Comparison of ENCODE assay signal across 29 mouse cellular contexts in genomic region chr3:58719461-58720230, GRCm38 (mm10). TPM values are rescaled to one million over a fixed set of nuclear protein-coding genes. Genes with fewer than 3 reads are reported as not detected.
DNase-seq lines count a peak whose midpoint lies in the region; ATAC-seq lines count a peak whose summit lies in the region.
"Had no signal": no experiment of that assay in that cellular context is flagged by ENCODE, and none has a peak within 500 bp of the region (broad histone marks: within the 10 kb centered on the region; RNA-seq: fewer than 3 reads in every experiment).

No protein-coding gene starts in this region.

- H3K4me3 ChIP-seq in hindbrain, embryonic 13.5 days, result no peak overlapping the region
- H3K4me3 ChIP-seq: embryonic facial prominence, embryonic 10.5 days; embryonic facial prominence, embryonic 15.5 days; forebrain, embryonic 13.5 days; heart, adult 2 months; heart, embryonic 12.5 days; hindbrain, embryonic 15.5 days; kidney, embryonic 15.5 days; limb, embryonic 10.5 days; limb, embryonic 15.5 days; neural tube, embryonic 12.5 days had no signal

- no peak overlapping the region for H3K9ac ChIP-seq in hindbrain, embryonic 13.5 days
- H3K9ac ChIP-seq: embryonic facial prominence, embryonic 15.5 days; forebrain, embryonic 13.5 days; heart, embryonic 12.5 days; hindbrain, embryonic 15.5 days; kidney, embryonic 15.5 days; limb, embryonic 15.5 days; liver, embryonic 14.5 days; lung, embryonic 14.5 days; neural tube, embryonic 12.5 days had no signal

- H3K27me3 ChIP-seq in hindbrain, embryonic 13.5 days, result no peaks in the 10 kb centered on the region
- H3K27me3 ChIP-seq: embryonic facial prominence, embryonic 15.5 days; forebrain, embryonic 13.5 days; heart, embryonic 12.5 days; hindbrain, embryonic 15.5 days; kidney, embryonic 15.5 days; limb, embryonic 15.5 days; neural tube, embryonic 12.5 days had no signal

- peak; percentile 64; the same call in 1 of the 2 replicates for ATAC-seq in frontal cortex, adult (ENCODE audit: low TSS enrichment)
- ATAC-seq in hindbrain, embryonic 13.5 days (ENCODE audit: low FRiP score), result no peak
- ATAC-seq: CD4-positive, CD25-positive, alpha-beta regulatory T cell, adult 4 months; forebrain, embryonic 13.5 days; midbrain, embryonic 16.5 days had no signal

- no peak for DNase-seq in frontal cortex, postnatal 14 days (ENCODE audit: low spot score in 2 of 2)
- peak; percentile 10 for DNase-seq in layer of hippocampus, adult 9-10 months (ENCODE audit: low spot score)
- no peak for DNase-seq in layer of hippocampus, postnatal 25 days (ENCODE audit: extremely low spot score in 1 of 2, low spot score in 1 of 2)
- peak; percentile 31 for DNase-seq in adrenal gland, postnatal 14 days
- peak; percentile 78 for DNase-seq in brain, adult 2 months (ENCODE audit: low read depth, low spot score)
- DNase-seq: cerebellum, adult 8-10 months; cerebellum, postnatal 25 days; gastrocnemius, postnatal 25 days; heart, adult 2 months; heart, postnatal 4 days; kidney, adult 18-20 months; kidney, postnatal 25 days; lung, embryonic 14.5 days; lung, postnatal 14 days; right cerebral cortex, postnatal 14 days had no signal

- no peak overlapping the region for H3K27ac ChIP-seq in hindbrain, embryonic 13.5 days
- H3K27ac ChIP-seq: embryonic facial prominence, embryonic 10.5 days; embryonic facial prominence, embryonic 15.5 days; forebrain, embryonic 13.5 days; heart, adult 2 months; hindbrain, embryonic 15.5 days; kidney, embryonic 15.5 days; limb, embryonic 10.5 days; limb, embryonic 15.5 days; liver, embryonic 14.5 days; neural tube, embryonic 12.5 days had no signal

- WGBS in hindbrain, embryonic 13.5 days, result 60% methylated on average over 9 of the region's 9 CpGs

- H3K36me3 ChIP-seq in hindbrain, embryonic 13.5 days, result no peaks in the 10 kb centered on the region
- H3K36me3 ChIP-seq: embryonic facial prominence, embryonic 10.5 days; embryonic facial prominence, embryonic 15.5 days; heart, embryonic 12.5 days; hindbrain, embryonic 15.5 days; kidney, embryonic 15.5 days; limb, embryonic 10.5 days; limb, embryonic 15.5 days; neural tube, embryonic 12.5 days had no signal

- no peaks in the 10 kb centered on the region for H3K4me1 ChIP-seq in hindbrain, embryonic 13.5 days (replicated peaks)
- H3K4me1 ChIP-seq: embryonic facial prominence, embryonic 15.5 days; forebrain, embryonic 13.5 days; heart, embryonic 12.5 days; hindbrain, embryonic 15.5 days; kidney, embryonic 15.5 days; limb, embryonic 10.5 days; limb, embryonic 15.5 days; neural tube, embryonic 12.5 days had no signal

- no peaks in the 10 kb centered on the region for H3K9me3 ChIP-seq in hindbrain, embryonic 13.5 days
- H3K9me3 ChIP-seq: embryonic facial prominence, embryonic 15.5 days; forebrain, embryonic 13.5 days; hindbrain, embryonic 15.5 days; kidney, embryonic 15.5 days; limb, embryonic 10.5 days; limb, embryonic 15.5 days; neural tube, embryonic 12.5 days had no signal

- no peak overlapping the region for H3K4me2 ChIP-seq in hindbrain, embryonic 13.5 days
- H3K4me2 ChIP-seq: embryonic facial prominence, embryonic 15.5 days; forebrain, embryonic 13.5 days; heart, embryonic 12.5 days; hindbrain, embryonic 15.5 days; kidney, embryonic 15.5 days; limb, embryonic 15.5 days; lung, embryonic 14.5 days; neural tube, embryonic 12.5 days had no signal

RNA-seq across cellular contexts. Expression of gene Siah2, which starts 27.4 kb away (rescaled TPM):
- total RNA-seq in layer of hippocampus, postnatal 25 days (2021), result 10 to 100 TPM; 16.9 to 19.0 TPM
- 12.9 and 19.1 TPM in 2 replicates for total RNA-seq in adrenal gland, postnatal 14 days (2021)
- 8.1 and 8.3 TPM in 2 replicates for polyA plus RNA-seq in hindbrain, embryonic 13.5 days (2015; fragmentation: Nextera tagmentation; extraction: Ambion mirVana)

Comparison
In these comparisons a context has a peak if more than half of its experiments do, and no peak if none do; other contexts are left out.
1. DNase-seq: peak in layer of hippocampus, adult 9-10 months (single experiment), adrenal gland, postnatal 14 days (single experiment) and brain, adult 2 months (single experiment); none in frontal cortex, postnatal 14 days (0 of 2) and layer of hippocampus, postnatal 25 days (0 of 2).